Mouse (Mus musculus): ENCODE results near the gene Fam50b.
A peak's percentile ranks its signal among the peaks of the same experiment; 100 is the strongest.

Gene Fam50b

GRCm38 (mm10) chr13:34739071-34739470, 4.4 kb downstream of the Fam50b start:
- DNase-seq, result no peak

DNA sequence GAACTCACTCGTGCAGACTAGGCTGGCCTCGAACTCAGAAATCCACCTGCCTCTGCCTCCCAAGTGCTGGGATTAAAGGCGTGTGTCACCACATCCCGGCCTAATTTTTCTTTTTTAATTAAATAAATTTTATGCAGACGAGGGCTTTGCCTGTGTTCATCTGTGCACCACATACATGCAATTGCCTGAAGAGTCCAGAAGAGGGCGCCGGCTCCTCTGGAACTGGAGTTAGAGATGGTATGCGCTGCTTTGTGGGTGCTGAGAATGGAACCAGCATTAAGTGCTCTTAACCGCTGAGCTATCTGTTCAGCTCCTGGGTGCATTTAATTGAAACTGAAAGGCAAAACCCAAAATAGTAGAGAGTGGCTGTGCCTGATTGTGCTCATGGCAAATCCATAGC, 6.6 kb downstream of the Fam50b start:
- no peak for DNase-seq

GRCm38 (mm10) chr13:34741813-34742568, 7.3 kb downstream of the Fam50b start:
- no peak for DNase-seq

DNA sequence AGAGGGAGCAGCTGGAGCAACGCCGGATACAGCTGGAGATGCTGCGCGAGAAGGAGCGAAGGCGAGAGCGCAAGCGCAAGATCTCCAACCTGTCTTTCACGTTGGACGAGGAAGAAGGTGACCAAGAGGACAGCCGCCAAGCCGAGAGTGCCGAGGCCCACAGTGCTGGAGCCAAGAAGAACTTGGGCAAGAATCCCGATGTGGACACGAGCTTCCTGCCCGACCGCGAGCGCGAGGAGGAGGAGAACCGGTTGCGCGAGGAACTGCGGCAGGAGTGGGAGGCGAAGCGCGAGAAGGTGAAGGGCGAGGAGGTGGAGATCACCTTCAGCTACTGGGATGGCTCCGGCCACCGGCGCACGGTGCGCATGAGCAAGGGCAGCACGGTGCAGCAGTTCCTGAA, 12.2 kb downstream of the Fam50b start:
- DNase-seq, result no peak

- DNase-seq, result no peak
These were observed 13.9 kb downstream of the Fam50b start for GRCm38 (mm10) chr13:34748530-34748929.

DNA sequence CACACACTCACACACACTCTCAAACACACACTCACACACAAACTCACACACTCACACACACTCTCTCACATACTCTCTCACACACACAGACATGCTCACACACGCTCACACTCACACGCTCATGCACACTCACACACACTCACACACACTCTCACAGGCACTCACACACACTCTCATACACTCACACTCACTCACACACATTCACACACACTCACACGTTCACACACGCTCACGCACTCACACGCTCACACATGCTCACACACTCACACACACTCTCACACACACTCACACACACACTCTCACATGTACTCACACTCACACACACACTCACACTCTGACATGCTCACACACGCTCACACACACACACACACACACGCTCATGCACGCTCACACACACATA, 24.6 kb downstream of the Fam50b start:
- no peak for DNase-seq

DNA sequence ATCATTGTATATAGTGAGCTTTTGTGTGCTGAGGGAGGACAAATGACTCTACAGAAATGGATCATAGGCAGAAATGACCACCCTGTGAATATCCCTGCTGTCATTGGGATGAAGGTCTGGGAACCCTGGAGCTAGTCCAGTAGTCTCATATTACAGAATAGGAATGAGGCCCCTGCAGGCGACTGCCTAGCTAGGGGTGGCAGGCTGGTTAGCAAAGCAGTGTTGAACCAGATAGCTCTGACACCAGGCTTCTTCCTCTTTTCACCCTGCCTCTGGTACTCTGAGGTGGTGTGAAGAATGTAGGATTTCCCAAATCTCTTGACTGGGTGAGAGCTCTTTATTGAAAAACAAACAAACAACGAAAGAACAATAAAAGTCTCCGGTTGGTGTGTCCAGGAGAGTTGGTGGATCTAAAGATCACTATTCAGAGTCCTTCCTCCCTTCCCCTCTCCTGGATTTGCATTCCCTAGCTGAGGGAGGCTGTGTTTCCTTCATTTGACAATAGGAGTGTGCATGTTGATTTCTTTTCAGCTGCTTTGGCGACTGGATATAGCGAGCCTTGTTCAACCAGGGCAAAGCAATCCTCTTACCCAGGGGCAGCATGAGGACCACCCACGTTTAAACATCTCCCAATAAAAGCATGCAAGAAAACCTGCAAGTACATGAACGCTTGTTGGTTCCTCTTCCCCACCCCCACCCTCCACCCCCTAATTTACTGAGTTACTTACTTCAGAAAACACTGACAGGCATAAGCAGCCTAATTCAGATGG, 26.1 kb downstream of the Fam50b start:
- no peak for DNase-seq

GRCm38 (mm10) chr13:34762136-34762535, 27.5 kb downstream of the Fam50b start:
- no peak for DNase-seq

- no peak for DNase-seq
These were observed 28.2 kb downstream of the Fam50b start for GRCm38 (mm10) chr13:34762865-34763264.

DNA sequence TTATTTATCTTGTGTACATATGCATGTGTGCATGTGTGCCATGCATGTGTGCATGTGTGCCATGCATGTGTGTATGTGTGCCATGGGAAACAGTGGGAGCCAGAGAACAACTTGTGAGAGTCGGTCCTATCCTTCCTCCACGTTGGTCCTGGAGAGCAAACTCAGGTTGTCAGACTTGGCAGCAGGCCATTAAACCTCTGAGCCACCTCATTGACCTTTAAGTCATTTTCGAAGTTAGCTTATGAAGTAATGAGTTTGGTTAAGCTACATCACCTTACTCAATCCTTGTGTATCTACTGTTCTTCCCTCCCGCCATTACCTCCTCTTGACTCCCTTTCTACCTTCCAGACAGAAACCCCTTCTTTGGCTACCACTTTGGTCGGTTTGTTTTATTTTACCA, 30.6 kb downstream of the Fam50b start:
- DNase-seq, result no peak

- no peak for DNase-seq
These were observed 31.9 kb downstream of the Fam50b start for GRCm38 (mm10) chr13:34766572-34766971.

DNA sequence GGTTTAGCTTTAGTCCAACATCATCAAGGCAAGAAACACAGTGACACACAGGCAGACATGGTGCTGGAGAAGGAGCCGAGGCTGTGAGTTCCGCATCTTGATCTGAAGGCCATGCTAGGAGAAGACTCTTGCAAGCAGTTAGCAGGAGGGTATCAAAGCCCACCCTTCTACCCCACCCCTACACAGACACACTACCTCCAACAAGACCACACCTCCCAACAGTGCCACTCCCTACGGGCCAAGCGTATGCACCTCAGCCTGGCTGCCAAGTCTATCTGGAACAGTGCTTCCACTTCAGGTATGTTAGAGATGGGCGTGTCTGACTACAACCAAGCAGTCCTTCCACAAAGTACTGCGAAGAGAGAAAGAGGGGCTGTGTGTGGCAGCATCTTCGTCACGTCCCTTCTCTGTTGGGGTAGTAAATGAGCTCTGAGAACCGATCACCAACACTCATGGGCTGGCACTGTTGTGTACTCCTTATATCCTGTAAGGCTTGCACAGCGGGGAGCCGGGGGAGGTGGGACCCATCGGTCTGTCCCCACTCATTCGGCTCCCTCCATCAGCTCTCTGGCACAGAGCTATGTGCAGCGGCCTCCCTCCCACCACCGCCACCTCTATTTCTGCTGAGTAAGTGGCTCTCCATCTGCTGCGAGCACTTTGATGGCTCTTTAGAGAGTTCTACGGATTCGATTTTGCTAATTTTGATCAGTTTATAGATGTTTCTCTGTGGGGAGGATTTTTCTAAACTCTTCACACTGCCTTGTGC, 33.1 kb downstream of the Fam50b start:
- DNase-seq, result peak in 1 of 2 experiments; percentile 9

GRCm38 (mm10) chr13:34776767-34777166, 42.1 kb downstream of the Fam50b start:
- no peak for DNase-seq

- no peak for DNase-seq
These were observed 46.4 kb downstream of the Fam50b start for GRCm38 (mm10) chr13:34780856-34781610.

- DNase-seq, result no peak
These were observed 47.0 kb downstream of the Fam50b start for GRCm38 (mm10) chr13:34781611-34782009.

- DNase-seq, result no peak
These were observed 50.2 kb downstream of the Fam50b start for GRCm38 (mm10) chr13:34784818-34785217.

GRCm38 (mm10) chr13:34786634-34787033, 52.0 kb downstream of the Fam50b start:
- DNase-seq, result no peak

DNA sequence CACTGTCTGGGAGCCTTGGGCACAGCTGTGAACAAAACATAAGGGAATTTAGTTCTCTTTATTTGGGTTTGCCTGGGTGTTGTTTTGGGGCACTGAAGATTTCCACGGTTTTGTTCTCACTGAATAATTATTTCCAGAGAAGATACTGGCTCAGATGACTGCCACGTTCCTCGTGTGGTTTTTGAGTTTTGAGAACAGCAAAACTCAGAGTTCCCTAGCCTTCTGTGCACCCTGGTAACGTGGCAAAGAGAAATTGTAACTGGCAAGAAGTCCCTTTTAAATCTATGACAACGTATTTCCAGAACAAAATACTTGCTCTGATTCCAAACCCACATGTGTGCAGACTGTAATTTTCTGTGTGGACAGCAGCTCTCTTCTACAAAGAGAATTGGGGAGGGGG, 52.9 kb downstream of the Fam50b start:
- DNase-seq, result no peak

DNA sequence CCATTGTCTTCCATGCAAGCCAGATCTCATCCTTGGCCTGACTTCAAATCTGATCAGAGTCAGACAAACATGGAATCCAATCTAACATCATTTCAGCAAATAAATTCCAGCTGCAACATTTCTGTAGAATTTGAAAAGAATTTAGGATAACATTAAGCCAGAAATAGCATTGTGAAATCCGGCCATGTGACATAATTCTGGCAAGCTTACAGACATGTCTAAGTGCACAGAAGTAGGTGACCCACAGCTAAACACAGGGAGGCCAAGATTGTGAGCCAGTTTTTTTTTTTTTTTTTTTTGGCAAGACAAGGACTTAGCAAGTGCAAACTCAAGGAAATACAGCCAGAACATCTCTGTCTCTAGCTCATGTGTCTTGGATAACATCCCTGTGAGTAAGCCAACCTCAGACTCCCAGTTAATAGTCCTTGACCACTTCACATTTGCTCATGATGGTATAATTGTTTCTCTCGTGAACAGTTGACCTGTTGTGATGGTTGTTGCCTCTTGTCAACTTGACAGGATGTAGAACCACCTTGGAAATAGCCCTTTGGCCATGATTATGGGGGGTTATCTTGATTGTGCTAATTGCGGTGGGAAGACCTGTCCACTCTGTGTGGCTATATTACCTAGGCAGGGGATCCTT, 54.6 kb downstream of the Fam50b start:
- no peak for DNase-seq

DNA sequence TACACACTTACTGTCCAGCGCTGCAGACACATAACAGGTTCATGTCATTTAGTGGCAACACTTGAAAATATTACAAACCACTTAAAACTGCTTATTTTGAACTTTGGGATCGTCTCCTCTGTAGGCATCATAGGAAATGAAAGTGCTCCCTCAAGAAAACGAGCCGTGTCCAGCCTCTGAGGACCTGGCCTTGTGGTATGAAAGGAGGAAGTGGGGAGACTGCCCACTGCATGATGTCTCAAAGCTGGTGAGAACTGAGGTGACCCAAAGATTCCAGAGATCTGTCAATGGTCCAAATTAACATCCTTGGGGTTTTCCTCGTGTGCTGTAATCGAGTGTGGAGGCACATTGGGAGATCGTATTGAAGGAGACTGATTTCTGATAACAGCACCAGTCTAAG, 58.4 kb downstream of the Fam50b start:
- DNase-seq, result no peak

GRCm38 (mm10) chr13:34793816-34794215, 59.2 kb downstream of the Fam50b start:
- peak; percentile 46 to 67 for DNase-seq

GRCm38 (mm10) chr13:34794426-34794825, 59.8 kb downstream of the Fam50b start:
- no peak for DNase-seq

Data from cerebellum, postnatal 14 days (tissue).